Mouse (Mus musculus) C3H10T1/2 (cell line): ENCODE measurements around the gene E2f6. TPM values are rescaled to one million over a fixed set of nuclear protein-coding genes. Genes with fewer than 3 reads are reported as not detected.

Source experiments
- polyA plus RNA-seq, 2 experiments: library from polyadenylated mRNA; unstranded; fragments of >200 nt; fragmentation: generic; extraction: Trizol; gene quantifications; one replicate each; pipeline ENCODE4 v1.2.1; 2012; ENCODE audit warnings: missing spikeins in 2 of 2

Gene E2f6
- polyA plus RNA-seq, result 1 to 10 TPM; 2.2 to 9.0 TPM

DNA sequence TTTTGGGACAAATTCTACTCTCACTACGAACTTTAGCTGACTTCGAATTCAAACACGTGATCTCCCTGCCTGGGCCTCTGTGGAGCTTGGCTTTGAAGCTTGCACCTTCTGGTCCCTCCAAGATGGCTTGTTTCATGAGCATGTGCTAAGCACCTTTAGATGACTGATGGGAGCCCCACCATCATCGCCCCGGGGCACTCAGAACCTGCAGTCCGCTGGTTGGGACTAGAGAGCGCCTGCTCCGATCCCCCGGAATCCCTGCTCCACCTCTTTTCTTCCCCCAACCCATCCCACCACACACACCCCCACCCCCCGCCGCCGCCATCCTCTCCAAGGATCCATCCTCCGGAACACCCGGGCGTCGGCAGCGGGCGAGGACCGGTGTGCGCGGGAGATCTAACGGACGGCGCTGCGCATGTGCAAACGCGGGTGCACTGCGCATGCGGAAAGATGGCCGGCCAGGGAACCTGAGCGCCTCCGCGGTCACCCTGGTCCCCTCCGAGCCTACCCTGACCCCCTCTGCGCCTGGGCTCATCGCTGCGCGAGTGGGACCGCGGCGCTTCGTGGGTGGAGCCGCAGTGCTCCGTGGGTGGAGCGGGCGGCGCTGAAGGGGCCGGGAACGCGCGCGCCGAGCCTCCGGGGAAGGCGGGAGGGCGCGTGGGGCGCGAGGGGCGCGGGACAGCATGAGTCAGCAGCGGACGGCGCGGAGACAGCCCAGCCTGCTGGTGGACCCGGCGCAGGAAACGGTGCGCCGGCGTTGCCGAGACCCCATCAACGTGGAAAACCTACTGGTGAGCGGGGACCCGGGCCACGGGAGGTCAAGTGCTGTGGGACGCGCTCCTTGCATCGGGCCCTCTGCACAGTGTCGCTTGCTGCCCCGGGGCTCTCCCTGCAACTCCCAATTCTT, at the start of gene E2f6:
Gene E2f6, plus strand, starts transcription at position 439 of the 907 bp plus-strand sequence.

DNA sequence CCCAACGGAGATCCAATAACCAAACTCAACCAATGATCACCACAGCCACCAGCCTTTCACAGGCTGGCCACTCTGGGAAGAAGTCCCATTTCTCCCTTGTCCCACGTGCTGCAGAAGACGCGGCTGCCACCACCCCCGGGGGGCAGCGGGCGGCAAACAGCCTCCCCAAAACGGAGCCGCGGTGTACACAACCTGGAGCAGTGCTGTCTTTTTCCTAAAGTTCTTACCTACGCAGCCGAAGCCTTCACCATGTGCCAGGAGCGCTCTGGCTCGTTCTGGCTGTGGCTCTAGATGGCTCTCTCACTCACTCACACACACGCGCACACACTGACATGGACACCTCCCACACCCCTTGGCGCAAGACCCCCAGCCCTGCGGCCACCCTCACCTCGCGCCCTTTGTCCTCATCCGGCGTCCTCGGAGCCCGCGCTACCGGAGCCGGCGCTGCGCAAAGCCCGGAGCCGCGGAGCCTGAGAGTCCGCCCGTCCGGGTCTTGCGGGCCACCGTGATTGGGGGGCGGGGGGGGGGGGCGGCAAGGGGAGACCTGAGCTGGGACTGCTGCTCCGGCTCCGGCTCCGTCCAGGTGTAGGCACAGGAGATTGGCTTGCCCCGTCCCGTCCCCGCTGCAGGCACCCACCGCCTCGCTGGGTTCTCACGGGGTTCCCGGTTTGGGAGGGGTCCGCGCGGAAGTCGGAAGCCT, 10.4 kb upstream of the E2f6 start, which contains the start of gene Greb1:
Gene Greb1, minus strand, starts transcription at position 628 of the 700 bp plus-strand sequence.

Other genes starting within 250 kb of the E2f6 start
- gene Lpin1, start 200.0 kb upstream of the E2f6 start, polyA plus RNA-seq, result 1 to 10 TPM in 1 of 2 experiments, under 1 TPM in 1; 0.50 to 4.5 TPM
- gene Ntsr2, start 157.6 kb upstream of the E2f6 start, polyA plus RNA-seq, result not detected
- under 1 TPM; under 0.01 to 0.04 TPM for gene Greb1, start 10.1 kb upstream of the E2f6 start, polyA plus RNA-seq
- 1 to 10 TPM in 1 of 2 experiments, under 1 TPM in 1; 0.61 to 4.4 TPM for gene Rock2, start 83.9 kb downstream of the E2f6 start, polyA plus RNA-seq
- gene Pqlc3, start 189.4 kb downstream of the E2f6 start, polyA plus RNA-seq, result 10 to 100 TPM in 1 of 2 experiments, 1 to 10 TPM in 1; 3.2 to 15.2 TPM
- gene 2410004P03Rik, start 200.8 kb downstream of the E2f6 start, polyA plus RNA-seq, result under 1 TPM; 0.01 to 0.02 TPM